Mouse (Mus musculus) yolk sac, embryonic 10.5 days (tissue): Measurements from ENCODE around the gene Rgcc.

Experiments used
- DNase-seq: peaks from one replicate; pipeline ENCODE4 v3.0.0-alpha.2; 2017; ENCODE audit warnings: low spot score

Gene Rgcc

DNA sequence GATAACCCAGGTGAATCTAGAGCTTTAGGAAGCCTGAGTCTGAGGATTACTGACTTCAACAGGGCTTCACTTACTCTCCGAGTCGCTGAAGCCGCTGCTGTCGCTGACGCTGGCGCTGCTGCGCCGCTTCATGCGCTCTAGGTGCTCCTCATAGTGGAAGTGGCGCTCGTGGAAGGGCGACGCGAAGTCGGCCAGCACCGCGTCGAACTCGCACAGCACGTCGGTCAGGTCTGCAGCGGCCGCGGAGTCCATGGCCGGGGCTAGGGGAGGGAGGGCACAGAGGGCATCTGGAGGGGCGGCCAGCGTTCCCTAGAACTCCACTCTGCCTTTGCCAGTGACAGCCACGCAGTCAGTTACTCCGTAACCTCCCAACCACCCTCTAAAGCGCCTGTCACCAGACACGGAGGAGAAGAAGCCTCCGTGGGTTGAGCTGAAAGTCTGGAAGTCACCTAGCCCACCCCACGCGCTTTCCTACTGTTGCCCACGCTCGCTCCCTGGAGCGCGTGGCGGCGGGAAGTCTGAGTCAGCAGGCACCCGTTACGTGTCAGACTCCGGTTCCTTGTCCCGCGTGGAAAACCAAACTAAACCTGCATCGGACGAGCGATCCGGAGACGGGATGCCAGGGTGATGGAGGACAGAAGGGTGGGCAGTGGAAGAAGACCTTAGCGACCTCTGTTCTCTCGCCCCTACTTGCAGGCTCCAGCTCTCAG, 649 bp downstream of the Rgcc start:
- DNase-seq = peak; percentile 17

DNA sequence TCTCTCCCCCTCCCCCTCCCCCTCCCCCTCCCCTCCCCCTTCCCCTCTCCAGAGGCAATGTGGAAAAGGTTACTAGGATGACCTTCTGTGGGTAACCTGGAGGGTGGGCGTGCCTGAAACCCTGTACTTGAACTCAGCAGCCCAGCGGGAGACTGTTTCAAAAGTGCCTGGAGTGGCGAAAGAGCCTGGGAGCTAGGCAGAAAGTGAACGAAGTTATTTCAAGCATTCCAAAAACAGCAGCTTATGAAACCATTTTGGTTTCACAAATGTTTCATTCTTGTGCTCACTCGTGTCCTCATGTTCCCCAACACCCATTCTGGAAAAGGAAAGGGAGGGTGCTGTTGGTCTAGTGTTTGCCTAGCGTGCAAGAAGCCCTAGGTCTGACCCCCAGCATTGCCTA, 1.6 kb downstream of the Rgcc start:
- DNase-seq = no peak

DNA sequence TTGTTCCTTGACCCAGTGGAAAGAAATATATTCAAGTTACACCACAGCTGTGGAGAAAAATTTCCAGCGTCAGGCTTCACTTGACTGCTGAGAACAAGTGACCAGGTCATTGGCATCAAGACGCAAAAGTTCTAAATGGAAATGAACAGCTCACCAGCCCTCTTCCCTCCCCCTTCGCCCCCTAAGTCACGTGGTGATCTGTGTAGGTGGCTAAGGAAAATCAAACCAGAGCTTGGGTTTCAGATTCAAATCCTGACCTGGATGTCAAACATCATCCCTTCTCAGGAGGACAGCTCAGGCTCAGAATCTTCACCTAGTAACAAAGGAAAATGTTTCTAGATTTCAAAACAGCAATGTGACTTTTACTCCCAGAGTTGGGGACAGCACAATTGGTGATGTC, 2.2 kb downstream of the Rgcc start:
- DNase-seq = no peak

DNA sequence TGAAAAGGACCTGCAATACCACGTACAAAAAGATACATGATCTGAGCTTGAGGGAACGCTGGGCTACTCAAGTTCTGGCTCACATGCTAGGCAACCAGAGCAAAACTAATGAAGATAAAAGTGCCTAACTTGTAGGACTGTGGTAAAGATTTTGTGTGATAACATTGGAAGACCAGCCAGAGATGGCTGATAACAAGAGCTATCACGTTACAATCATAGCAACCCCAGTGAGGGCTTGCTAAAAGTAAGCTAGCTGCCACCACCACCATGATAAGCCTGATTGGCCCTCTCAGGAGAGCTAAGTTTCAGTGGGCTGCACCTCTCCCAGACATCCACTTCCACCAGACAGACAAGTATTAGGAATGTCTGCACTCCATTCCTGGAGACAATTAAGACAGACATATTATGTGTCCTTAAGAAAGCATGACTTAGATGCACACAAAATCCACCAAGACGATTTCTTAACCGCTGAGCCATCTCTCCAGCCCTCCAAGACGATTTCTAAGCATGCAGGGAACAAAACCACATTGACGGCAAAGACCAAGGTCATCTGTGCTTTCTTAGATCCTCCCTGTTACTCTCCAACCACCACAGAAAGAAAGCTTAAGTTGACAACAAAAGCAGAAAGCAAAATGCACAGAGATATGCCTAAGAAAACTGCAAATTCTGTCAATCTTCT, 3.0 kb downstream of the Rgcc start:
- DNase-seq = no peak

DNA sequence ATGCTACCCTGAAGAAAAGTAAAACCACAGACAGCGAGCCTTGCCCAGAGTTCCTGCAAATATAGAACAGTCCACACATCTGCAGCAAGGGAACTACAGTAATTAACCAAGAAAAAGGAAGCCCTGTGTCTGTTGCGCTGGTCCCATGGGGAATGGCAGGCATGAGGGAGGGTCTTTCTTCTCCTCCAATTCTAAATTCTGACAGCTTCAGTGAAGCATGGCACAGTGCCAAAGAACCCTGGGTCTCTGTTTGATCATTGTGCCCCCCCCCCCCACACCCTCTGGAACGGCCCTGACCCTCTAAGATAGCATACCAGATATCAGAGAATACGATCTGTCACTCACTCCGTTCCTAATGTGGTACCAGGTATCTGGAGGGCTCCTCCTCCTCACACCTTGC, 4.6 kb downstream of the Rgcc start:
- no peak for DNase-seq

DNA sequence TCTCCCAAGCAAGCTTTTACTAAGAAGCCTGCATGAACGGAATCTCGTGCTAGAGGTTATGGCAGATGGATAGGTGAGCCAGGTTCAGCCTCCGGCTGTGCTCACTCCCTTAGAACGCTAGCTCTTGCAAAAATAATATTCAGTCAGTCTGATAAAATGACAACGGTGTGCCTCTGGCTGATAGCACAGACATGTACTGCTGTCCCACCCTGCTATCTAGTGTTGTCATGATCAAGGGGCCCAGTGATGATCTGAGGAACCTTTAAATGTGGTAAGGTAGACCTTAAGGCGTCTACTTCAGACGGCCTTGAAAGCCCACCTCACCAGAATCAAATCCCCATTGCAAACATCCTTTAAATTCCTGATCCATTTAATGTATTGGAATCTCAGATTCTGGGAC, 5.2 kb downstream of the Rgcc start:
- DNase-seq = no peak

GRCm38 (mm10) chr14:79295579-79295978, 5.9 kb downstream of the Rgcc start:
- DNase-seq = no peak

DNA sequence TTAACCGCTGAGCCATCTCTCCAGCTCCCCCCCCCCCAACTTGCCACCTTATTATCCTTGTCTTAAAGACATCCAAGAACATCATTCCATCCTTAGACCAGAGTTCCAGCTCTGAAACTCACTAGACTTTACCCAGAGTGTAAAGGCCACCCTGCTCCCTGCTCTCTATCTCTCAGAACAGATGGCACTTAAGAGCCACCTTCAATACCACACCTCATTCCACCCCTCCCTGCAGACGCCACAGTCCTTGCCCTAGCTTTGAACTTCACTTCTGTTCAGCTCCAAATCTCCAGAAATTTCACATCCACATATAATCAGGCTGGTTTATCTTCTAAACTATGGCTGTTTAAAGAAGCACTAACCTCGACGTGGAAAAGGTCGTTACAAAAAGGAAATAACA, 6.5 kb downstream of the Rgcc start:
- DNase-seq = no peak

GRCm38 (mm10) chr14:79294051-79294814, 7.2 kb downstream of the Rgcc start:
- no peak for DNase-seq

DNA sequence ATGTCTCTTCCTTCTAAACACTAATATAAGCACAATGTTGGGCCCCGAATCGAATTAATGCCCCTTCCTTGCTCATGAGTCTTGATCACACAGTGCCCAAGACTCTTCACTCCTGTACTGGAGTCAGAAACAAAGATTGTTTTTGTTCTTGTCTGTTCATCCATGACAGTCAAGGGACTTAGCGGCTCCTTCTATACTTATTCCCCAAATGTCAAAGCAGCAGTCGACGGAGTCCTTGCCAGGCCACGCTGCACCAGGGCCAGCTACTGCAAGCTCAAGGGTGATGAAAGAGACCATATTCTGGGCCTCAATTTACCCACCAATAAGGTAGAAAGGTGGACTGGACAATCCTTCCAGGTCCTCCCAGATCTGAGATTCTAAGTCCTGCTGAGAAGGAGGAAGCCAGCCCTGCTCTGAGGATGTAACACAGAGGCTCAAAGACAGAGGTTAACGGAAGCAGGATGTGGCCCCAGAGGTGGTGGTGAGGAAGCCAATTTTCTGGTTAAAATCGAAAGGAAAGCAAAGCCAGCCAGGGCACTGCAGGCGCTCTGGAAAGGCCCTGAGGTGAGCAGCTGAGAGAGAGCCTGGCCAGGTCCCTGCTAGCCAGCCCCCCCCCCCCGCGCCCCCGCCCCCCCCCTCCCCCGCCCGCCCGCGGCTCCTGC, 8.2 kb downstream of the Rgcc start:
- DNase-seq = no peak

DNA sequence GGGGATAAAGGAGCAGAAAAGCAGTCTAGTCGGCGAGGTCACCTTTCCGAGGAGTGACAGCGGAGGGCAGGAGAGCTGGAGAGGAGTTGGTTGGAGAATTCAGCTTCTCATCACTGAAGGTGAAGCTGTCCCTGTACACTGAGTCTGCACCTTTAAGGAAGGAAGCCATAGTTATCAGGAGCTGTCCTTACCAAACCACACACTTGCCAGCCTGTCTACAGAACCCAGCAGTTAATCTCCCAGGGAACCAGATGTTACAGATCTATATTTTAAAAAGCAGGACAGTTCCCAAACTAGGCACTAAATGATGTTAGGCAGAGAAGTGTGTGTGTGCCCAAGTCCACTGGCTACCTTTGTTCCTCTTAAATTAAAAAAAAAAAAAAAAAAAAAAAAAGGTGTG, 9.8 kb downstream of the Rgcc start:
- DNase-seq = no peak

GRCm38 (mm10) chr14:79290683-79291425, 10.6 kb downstream of the Rgcc start:
- no peak for DNase-seq

- DNase-seq = no peak
Observed at GRCm38 (mm10) chr14:79289909-79290308, 11.5 kb downstream of the Rgcc start.

GRCm38 (mm10) chr14:79288280-79288679, 13.2 kb downstream of the Rgcc start:
- DNase-seq = no peak

GRCm38 (mm10) chr14:79287251-79287863, 14.1 kb downstream of the Rgcc start:
- no peak for DNase-seq

DNA sequence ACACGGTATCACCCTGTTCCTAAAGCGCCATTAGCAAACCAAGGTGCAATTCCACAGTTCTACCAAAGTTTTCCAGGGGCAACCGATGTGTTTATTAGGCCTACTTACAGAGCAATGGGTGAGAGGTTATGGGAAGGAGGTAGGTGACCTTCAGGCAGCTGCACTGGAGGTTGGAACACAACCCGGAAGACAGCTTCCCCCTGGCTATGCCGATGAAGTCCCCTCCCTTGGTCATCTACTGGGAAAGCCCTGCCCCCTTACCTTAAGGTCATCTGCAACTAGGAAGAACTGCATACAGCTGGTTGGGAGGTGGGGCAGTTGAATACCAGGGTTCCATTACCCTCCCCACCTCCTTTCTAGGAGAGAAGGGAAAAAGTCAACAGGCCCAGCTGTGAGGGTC, 15.9 kb downstream of the Rgcc start:
- DNase-seq = no peak

DNA sequence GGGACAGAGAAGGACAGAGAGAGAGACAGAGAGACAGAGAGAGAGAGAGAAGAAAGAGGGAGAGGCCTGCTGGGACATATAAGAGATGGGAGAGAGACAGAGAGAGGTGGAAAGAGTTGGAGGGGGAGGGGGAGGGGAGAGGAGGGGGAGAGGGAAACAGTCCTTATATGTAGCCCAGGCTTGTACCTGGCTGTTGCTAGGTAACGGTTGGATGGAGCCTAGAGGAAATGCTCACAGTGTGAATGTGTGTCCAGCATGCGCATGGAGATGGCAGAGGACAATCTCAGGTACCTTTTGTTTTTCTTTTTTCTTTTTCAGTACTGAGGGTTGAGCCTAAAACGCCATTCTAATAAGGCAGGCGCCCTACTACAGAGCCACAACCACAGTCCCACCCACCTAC, 16.8 kb downstream of the Rgcc start:
- DNase-seq = no peak

DNA sequence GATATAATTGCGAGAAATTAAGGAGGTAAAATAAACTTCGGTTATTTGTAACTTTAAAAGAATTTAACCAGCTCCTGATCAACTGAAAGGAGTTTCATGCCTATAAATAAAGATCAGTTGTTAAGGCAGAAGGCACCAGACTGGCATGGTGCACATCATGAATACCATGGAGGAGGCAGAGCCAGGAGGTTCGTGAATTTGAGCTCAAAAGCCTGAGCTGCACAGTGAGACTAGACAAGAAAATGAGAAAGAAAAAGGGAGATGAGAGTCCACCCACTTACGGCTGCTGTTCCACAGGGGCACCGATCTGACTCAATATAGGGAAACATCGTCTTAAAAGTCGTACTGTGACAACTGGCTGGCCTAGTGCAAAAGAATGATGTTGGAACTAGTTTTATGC, 17.5 kb downstream of the Rgcc start:
- DNase-seq = no peak

- no peak for DNase-seq
Observed at GRCm38 (mm10) chr14:79281894-79282553, 19.4 kb downstream of the Rgcc start.

GRCm38 (mm10) chr14:79280456-79280855, 21.0 kb downstream of the Rgcc start:
- no peak for DNase-seq

DNA sequence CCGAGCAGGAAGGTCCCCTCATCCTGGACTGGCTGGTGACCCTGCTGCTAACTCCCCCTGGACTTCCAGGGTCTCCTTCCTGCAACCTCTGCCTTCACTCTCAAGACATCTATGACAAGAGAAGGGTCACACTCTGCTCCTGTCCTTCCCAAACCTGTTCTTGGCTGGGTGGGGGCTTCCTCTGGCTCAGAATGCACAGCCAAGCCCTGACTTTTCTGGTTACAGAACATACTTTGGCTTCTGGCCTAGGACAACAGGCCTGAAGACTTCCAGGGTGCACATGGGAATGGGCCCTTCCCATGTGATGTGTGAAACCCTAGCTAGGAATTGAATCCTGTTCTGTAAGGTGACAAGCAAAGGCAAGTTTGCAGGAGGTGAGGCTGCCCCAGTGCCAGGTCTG, 22.0 kb downstream of the Rgcc start:
- DNase-seq = no peak
